Mouse (Mus musculus) stomach, embryonic 14.5 days (tissue): ENCODE data around the gene Dut. TPM values are rescaled to one million over a fixed set of nuclear protein-coding genes. Genes with fewer than 3 reads are reported as not detected.

Experiments used
- ATAC-seq: fragments of 200-750 bp; cut with Nextera tagmentation; 2 replicates; pipeline ENCODE4 v1.8.0; 2017; ENCODE audit warnings: low read depth, moderate TSS enrichment; ENCODE audit not compliant: insufficient number of reproducible peaks, insufficient read depth, low FRiP score
- H3K27ac ChIP-seq: fragments of 300-500 bp; sonication (generic); 2 replicates; pipeline ENCODE4 v1.5.1; 2014; ENCODE audit warnings: mild to moderate bottlenecking, low read length, moderate library complexity, mixed read lengths
- H3K27me3 ChIP-seq: fragments of 300-500 bp; sonication (generic); 2 replicates; pipeline ENCODE4 v1.6.1; 2014; ENCODE audit warnings: low read length, control low read depth, mixed read lengths; ENCODE audit not compliant: control insufficient read depth, insufficient read depth
- H3K36me3 ChIP-seq: fragments of 300-500 bp; sonication (generic); 2 replicates; pipeline ENCODE4 v1.6.1; 2014; ENCODE audit warnings: mild to moderate bottlenecking, control low read depth, low read length, moderate library complexity, mixed read lengths; ENCODE audit not compliant: control insufficient read depth, insufficient read depth
- H3K4me1 ChIP-seq: fragments of 300-500 bp; sonication (generic); 2 replicates; pipeline ENCODE4 v1.6.1; 2014; ENCODE audit warnings: low read length, control low read depth, mixed read lengths; ENCODE audit not compliant: control insufficient read depth, insufficient read depth
- H3K4me2 ChIP-seq: fragments of 300-500 bp; sonication (generic); replicated peaks from 2 replicates; pipeline ENCODE4 v1.6.1; 2014; ENCODE audit warnings: low read depth, low read length, control low read depth
- H3K4me3 ChIP-seq: fragments of 300-500 bp; sonication (generic); 2 replicates; pipeline ENCODE4 v1.5.1; 2014; ENCODE audit warnings: low read depth, low read length, control low read depth
- H3K9ac ChIP-seq: fragments of 300-500 bp; sonication (generic); replicated peaks from 2 replicates; pipeline ENCODE4 v1.6.1; 2014; ENCODE audit warnings: low read depth, mild to moderate bottlenecking, control low read depth, low read length, moderate library complexity, mixed read lengths
- H3K9me3 ChIP-seq: fragments of 300-500 bp; sonication (generic); 2 replicates; pipeline ENCODE4 v1.6.1; 2016; ENCODE audit warnings: low read depth, low read length, control low read depth; ENCODE audit not compliant: control insufficient read depth
- WGBS: fragments of 180-500 bp; shearing (Covaris S2); extraction: QIAGEN DNeasy Blood & Tissue Kit; methylation state at CpG from one replicate; pipeline ENCODE4 v1.1.7; 2014; 5-methylcytosine and 5-hydroxymethylcytosine counted together
- polyA plus RNA-seq: library from polyadenylated mRNA; unstranded; fragments of >200 nt; fragmentation: Nextera tagmentation; extraction: Ambion mirVana; gene quantifications from 2 replicates; pipeline ENCODE4 v1.2.1, GENCODE M21; 2014

Gene Dut
- polyA plus RNA-seq, 1 experiment from 2014 or later, result 151 TPM

GRCm38 (mm10) chr2:125249339-125249738 lies 2.3 kb downstream of the Dut start:
- 70% methylated on average over 4 of the region's 4 CpGs for WGBS
- Histone ChIP-seq H3K4me3 (peak overlapping the region; percentile 73; the same call in 1 of the 2 replicates), H3K27ac (no peak overlapping the region), H3K27me3 (no peaks in the 10 kb centered on the region), H3K9me3 (peaks cover 4% of the 10 kb centered on the region; the same call in 1 of the 2 replicates), H3K4me1 (peaks cover 12% of the 10 kb centered on the region; the same call in 1 of the 2 replicates), H3K9ac (no peak overlapping the region), H3K36me3 (peaks cover 24% of the 10 kb centered on the region), H3K4me2 (peak overlapping the region; percentile 61)
- ATAC-seq, result no peak

DNA sequence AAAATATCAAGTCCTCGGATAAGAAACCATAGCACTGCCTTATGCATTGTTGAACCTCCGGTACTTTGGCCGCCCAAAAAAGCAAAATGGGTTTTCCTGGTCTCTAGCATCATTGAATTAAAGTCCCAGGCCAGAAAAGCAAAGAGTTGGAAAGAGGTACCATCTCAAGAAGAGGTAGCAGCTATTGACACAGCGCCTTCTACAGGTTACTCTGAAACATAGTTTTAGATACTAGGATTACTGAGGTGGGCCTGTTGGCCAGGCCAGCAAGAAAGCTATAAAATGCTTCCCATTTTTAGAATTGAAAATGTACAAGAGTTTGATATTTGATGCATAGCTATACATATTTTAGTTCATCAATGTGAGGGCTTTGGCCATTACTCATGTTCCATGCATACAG lies 2.9 kb downstream of the Dut start:
- H3K27me3 ChIP-seq, result no peaks in the 10 kb centered on the region
- no peak for ATAC-seq
- H3K9ac ChIP-seq, result no peak overlapping the region
- H3K9me3 ChIP-seq, result peaks cover 7% of the 10 kb centered on the region; the same call in 1 of the 2 replicates
- H3K4me2 ChIP-seq, result 0 out of 2 replicates have a peak overlapping the region, but pooled peaks have one; percentile 61
- no peak overlapping the region for H3K4me3 ChIP-seq
- H3K4me1 ChIP-seq, result peaks cover 12% of the 10 kb centered on the region; the same call in 1 of the 2 replicates
- H3K27ac ChIP-seq, result no peak overlapping the region
- peaks cover 28% of the 10 kb centered on the region for H3K36me3 ChIP-seq
- WGBS, result 86% methylated on average over 4 of the region's 4 CpGs

DNA sequence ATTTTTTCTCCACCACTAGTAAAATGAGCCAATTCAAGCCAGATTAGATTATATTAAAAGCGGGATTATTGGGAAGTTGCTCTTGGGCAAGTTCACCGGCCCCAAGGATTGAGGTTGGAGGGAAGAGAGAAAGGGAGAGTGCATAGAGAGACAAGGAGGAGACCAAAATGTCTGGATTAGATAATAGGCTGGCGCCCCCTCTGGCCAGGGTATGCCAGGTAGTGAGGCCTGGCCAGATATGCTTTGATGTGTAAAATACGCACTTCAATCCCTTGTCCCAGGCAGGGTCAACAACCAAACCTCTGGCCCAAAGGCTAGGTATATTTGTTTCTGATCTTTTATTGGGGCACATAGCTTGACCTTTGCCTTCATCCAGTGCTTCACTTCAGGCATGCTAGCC lies 4.8 kb downstream of the Dut start:
- no peak for ATAC-seq
- H3K9me3 ChIP-seq, result peaks cover 7% of the 10 kb centered on the region; the same call in 1 of the 2 replicates
- no peak overlapping the region for H3K9ac ChIP-seq
- WGBS, result 83% methylated on average over 4 of the region's 4 CpGs
- peaks cover 8% of the 10 kb centered on the region; the same call in 1 of the 2 replicates for H3K4me1 ChIP-seq
- H3K4me2 ChIP-seq, result no peak overlapping the region
- H3K4me3 ChIP-seq, result no peak overlapping the region
- peaks cover 30% of the 10 kb centered on the region for H3K36me3 ChIP-seq
- no peaks in the 10 kb centered on the region for H3K27me3 ChIP-seq
- no peak overlapping the region for H3K27ac ChIP-seq

- no peak overlapping the region for H3K4me2 ChIP-seq
- H3K9ac ChIP-seq, result no peak overlapping the region
- peaks cover 8% of the 10 kb centered on the region; the same call in 1 of the 2 replicates for H3K4me1 ChIP-seq
- H3K36me3 ChIP-seq, result peaks cover 35% of the 10 kb centered on the region
- WGBS, result 66% methylated on average over 2 of the region's 2 CpGs
- H3K27ac ChIP-seq, result no peak overlapping the region
- H3K27me3 ChIP-seq, result no peaks in the 10 kb centered on the region
- H3K4me3 ChIP-seq, result no peak overlapping the region
- ATAC-seq, result no peak
- peaks cover 7% of the 10 kb centered on the region; the same call in 1 of the 2 replicates for H3K9me3 ChIP-seq
These were observed 5.3 kb downstream of the Dut start for GRCm38 (mm10) chr2:125252275-125252674.

GRCm38 (mm10) chr2:125253699-125254098 lies 6.7 kb downstream of the Dut start:
- Histone ChIP-seq H3K4me2 (no peak overlapping the region), H3K27ac (no peak overlapping the region), H3K36me3 (peaks cover 42% of the 10 kb centered on the region), H3K9me3 (peaks cover 7% of the 10 kb centered on the region; the same call in 1 of the 2 replicates), H3K4me1 (peaks cover 7% of the 10 kb centered on the region; the same call in 1 of the 2 replicates), H3K27me3 (no peaks in the 10 kb centered on the region), H3K4me3 (no peak overlapping the region), H3K9ac (no peak overlapping the region)
- no peak for ATAC-seq
- WGBS, result 96% methylated on average over 6 of the region's 6 CpGs

GRCm38 (mm10) chr2:125254630-125255029 lies 7.6 kb downstream of the Dut start:
- Histone ChIP-seq H3K9me3 (peaks cover 7% of the 10 kb centered on the region; the same call in 1 of the 2 replicates), H3K4me2 (no peak overlapping the region), H3K9ac (no peak overlapping the region), H3K4me1 (0 out of 2 replicates have a peak, but pooled peaks cover under 1% of the 10 kb centered on the region), H3K4me3 (no peak overlapping the region), H3K36me3 (peaks cover 42% of the 10 kb centered on the region), H3K27me3 (no peaks in the 10 kb centered on the region), H3K27ac (no peak overlapping the region)
- no peak for ATAC-seq
- WGBS, result 96% methylated on average over 3 of the region's 3 CpGs

DNA sequence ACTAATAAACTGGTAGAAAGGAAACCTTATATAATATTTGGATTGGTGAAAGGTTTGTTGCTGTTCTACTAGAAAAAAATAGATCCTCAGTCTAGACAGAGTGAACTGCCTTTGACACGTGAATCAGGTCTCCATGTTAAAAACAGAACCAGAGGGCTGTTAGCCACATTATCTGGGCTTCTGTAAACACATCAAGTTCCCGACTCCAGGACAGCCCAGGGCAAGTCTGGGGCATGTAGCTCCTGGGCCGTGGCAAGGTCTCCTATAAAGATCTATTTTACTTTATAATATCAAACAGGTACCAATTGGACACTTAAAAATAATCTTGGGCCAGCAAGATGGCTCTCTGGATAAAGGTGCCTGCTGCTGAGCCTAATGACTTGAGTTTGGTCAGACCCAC lies 8.9 kb downstream of the Dut start:
- no peak for ATAC-seq
- peaks cover 42% of the 10 kb centered on the region for H3K36me3 ChIP-seq
- H3K9ac ChIP-seq, result no peak overlapping the region
- WGBS, result 24% methylated on average over 3 of the region's 3 CpGs
- H3K4me2 ChIP-seq, result no peak overlapping the region
- H3K9me3 ChIP-seq, result peaks cover 7% of the 10 kb centered on the region; the same call in 1 of the 2 replicates
- H3K27me3 ChIP-seq, result no peaks in the 10 kb centered on the region
- H3K4me1 ChIP-seq, result no peaks in the 10 kb centered on the region
- H3K4me3 ChIP-seq, result no peak overlapping the region
- no peak overlapping the region for H3K27ac ChIP-seq

- no peaks in the 10 kb centered on the region for H3K4me1 ChIP-seq
- H3K4me3 ChIP-seq, result no peak overlapping the region
- no peak overlapping the region for H3K9ac ChIP-seq
- no peak overlapping the region for H3K4me2 ChIP-seq
- H3K36me3 ChIP-seq, result peaks cover 17% of the 10 kb centered on the region
- H3K9me3 ChIP-seq, result 0 out of 2 replicates have a peak, but pooled peaks cover 2% of the 10 kb centered on the region
- no peak overlapping the region for H3K27ac ChIP-seq
- ATAC-seq, result no peak
- H3K27me3 ChIP-seq, result no peaks in the 10 kb centered on the region
- 87% methylated on average over 14 of the region's 14 CpGs for WGBS
These were observed 12.5 kb downstream of the Dut start for GRCm38 (mm10) chr2:125259230-125260120.
